ENCODE assay signal across 8 mouse cellular contexts in genomic region chr6:87008887-87009286, GRCm38 (mm10). TPM values are rescaled to one million over a fixed set of nuclear protein-coding genes. Genes with fewer than 3 reads are reported as not detected.
DNase-seq lines count a peak whose midpoint lies in the region; ATAC-seq and TF ChIP-seq lines count a peak whose summit lies in the region.

Gene Nfu1, plus strand, starts transcription at chr6:87009236.

- intact Hi-C loops in heart, postnatal 25 days (cut with DNase I), result loop anchor here (5.0 kb wide), 1 partner anchor 33 kb away; the partner anchor contains the start of gene Gfpt1

- no peaks in the 10 kb centered on the region for H3K27me3 ChIP-seq in erythroblast, embryonic 14.5 days (ENCODE audit: control insufficient read depth)
- no peaks in the 10 kb centered on the region for H3K27me3 ChIP-seq in limb, embryonic 12.5 days

- DNase-seq in urinary bladder, adult 2 months (ENCODE audit: low spot score), result no peak
- DNase-seq in urinary bladder, postnatal 10 days (ENCODE audit: low spot score), result no peak
- no peak for DNase-seq in heart, postnatal 25 days (ENCODE audit: low spot score)
- DNase-seq in urinary bladder, adult 18-20 months (ENCODE audit: low spot score in 2 of 2), result no peak
- no peak for DNase-seq in cerebellum, postnatal 36 days

- peak within 1 kb of the TSS; percentile 87 for H3K9ac ChIP-seq in limb, embryonic 12.5 days (replicated peaks)

- WGBS in limb, embryonic 12.5 days, result 69% methylated on average over 6 of the region's 6 CpGs
- WGBS in olfactory bulb, adult 2 months, result 72% methylated on average over 6 of the region's 6 CpGs

- no peaks in the 10 kb centered on the region for H3K9me3 ChIP-seq in erythroblast, embryonic 14.5 days (ENCODE audit: control insufficient read depth, low read length)
- H3K9me3 ChIP-seq in limb, embryonic 12.5 days, result no peaks in the 10 kb centered on the region

- ATAC-seq in limb, embryonic 12.5 days (ENCODE audit: insufficient number of reproducible peaks, insufficient read depth, low FRiP score, low TSS enrichment, low read depth), result no peak

- peak within 1 kb of the TSS; percentile 66; the same call in 1 of the 2 replicates for H3K27ac ChIP-seq in limb, embryonic 12.5 days
- H3K27ac ChIP-seq in olfactory bulb, adult 2 months (ENCODE audit: insufficient read depth, low read depth, low read length), result peak within 1 kb of the TSS; percentile 34

- H3K4me1 ChIP-seq in erythroblast, embryonic 14.5 days (ENCODE audit: control insufficient read depth), result peaks cover 37% of the 10 kb centered on the region
- H3K4me1 ChIP-seq in limb, embryonic 12.5 days (replicated peaks), result peaks cover 7% of the 10 kb centered on the region
- H3K4me1 ChIP-seq in olfactory bulb, adult 2 months (ENCODE audit: control insufficient read depth, insufficient read depth, low read length), result peaks cover 2% of the 10 kb centered on the region; the same call in 1 of the 2 replicates

- peaks cover 6% of the 10 kb centered on the region for H3K36me3 ChIP-seq in erythroblast, embryonic 14.5 days (ENCODE audit: control insufficient read depth)
- peaks cover 15% of the 10 kb centered on the region for H3K36me3 ChIP-seq in limb, embryonic 12.5 days

- TF ChIP-seq POLR2A in olfactory bulb, adult 2 months (IDR thresholded peaks at IDR 0.05; ENCODE audit: insufficient read depth, low read depth, low read length), result no peak

- peak within 1 kb of the TSS; percentile 78 for H3K4me3 ChIP-seq in erythroblast, embryonic 14.5 days (replicated peaks)
- H3K4me3 ChIP-seq in limb, embryonic 12.5 days (replicated peaks), result peak within 1 kb of the TSS; percentile 92
- H3K4me3 ChIP-seq in olfactory bulb, adult 2 months (ENCODE audit: insufficient read depth, low read depth, low read length), result peak within 1 kb of the TSS; percentile 66

- no peak for TF ChIP-seq CTCF in olfactory bulb, adult 2 months (IDR thresholded peaks at IDR 0.05; ENCODE audit: insufficient read depth, low read depth, low read length)

- peak within 1 kb of the TSS; percentile 63 for H3K4me2 ChIP-seq in limb, embryonic 12.5 days

RNA-seq across cellular contexts. Expression of gene Nfu1, which starts in this region (rescaled TPM):
- 94.2 and 118 TPM in 2 replicates for polyA plus RNA-seq in urinary bladder, adult 2 months (2012; rRNA removed)
- polyA plus RNA-seq in erythroblast, embryonic 14.5 days (2012), result 2.8 and 3.6 TPM in 2 replicates
- 10 to 100 TPM; 68.6 to 72.6 TPM for total RNA-seq in heart, postnatal 25 days (2021)
- 96.5 and 96.7 TPM in 2 replicates for polyA plus RNA-seq in limb, embryonic 12.5 days (2016; fragmentation: Nextera tagmentation; extraction: Ambion mirVana)
- polyA plus RNA-seq in olfactory bulb, adult 2 months (2012; ENCODE audit: insufficient read depth, insufficient read length, low replicate concordance, missing spikeins), result not detected in 2 replicates

Comparison
In these comparisons a context has a peak if more than half of its experiments do, and no peak if none do; other contexts are left out.
1. RNA of gene Nfu1 (polyA plus RNA-seq): 94.2 to 118 TPM in urinary bladder, adult 2 months and 96.5 to 96.7 TPM in limb, embryonic 12.5 days; 2.8 to 3.6 TPM in erythroblast, embryonic 14.5 days and not detected in olfactory bulb, adult 2 months; every median in the first group is over 10 times any median in the second.
2. Peak in every context shown above with its lines, with median percentiles within 50 percentile points of each other: H3K4me3 ChIP-seq.